Mouse (Mus musculus): ENCODE data around the gene Gpr161.

DNA sequence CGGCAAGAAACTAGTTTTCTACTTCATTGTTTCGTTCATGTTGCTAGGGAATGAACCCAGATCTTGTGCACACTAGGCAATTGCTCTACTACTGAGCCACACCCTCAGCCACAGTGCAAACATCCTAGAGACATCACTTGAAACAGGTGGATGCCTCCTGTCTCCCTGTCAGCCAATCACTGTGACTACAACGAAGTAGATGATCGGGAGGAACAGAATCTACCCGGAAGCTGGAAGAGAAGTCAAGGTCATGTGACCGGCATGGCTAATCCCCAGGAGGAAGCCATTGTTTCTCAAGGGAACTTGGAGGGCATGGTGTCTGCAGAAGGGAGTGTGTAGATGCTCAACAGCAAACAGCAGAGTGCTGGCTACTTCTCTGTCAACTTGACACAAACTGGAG, 20.6 kb upstream of the Gpr161 start:
- TF ChIP-seq GATA1 (IDR thresholded peaks at IDR 0.05; ENCODE audit: low read length) (no peak), TAL1 (IDR thresholded peaks at IDR 0.05; ENCODE audit: low read length) (no peak)

All from erythroblast, embryonic 14.5 days (primary cell).